Mouse (Mus musculus): ENCODE data around the gene 0610012G03Rik. TPM values are rescaled to one million over a fixed set of nuclear protein-coding genes. Genes with fewer than 3 reads are reported as not detected.

Gene 0610012G03Rik
- 128 and 132 TPM in 2 replicates for polyA plus RNA-seq (2015; fragmentation: Nextera tagmentation; extraction: Ambion mirVana)

GRCm38 (mm10) chr16:31948345-31948774, at the start of gene 0610012G03Rik, which contains the start of gene Ncbp2:
Gene 0610012G03Rik, minus strand, starts transcription at chr16:31948494.
Gene Ncbp2, plus strand, starts transcription at chr16:31948513.
- H3K9me3 ChIP-seq (ENCODE audit: control insufficient read depth, low read length): no peaks in the 10 kb centered on the region
- peaks cover 43% of the 10 kb centered on the region for H3K4me1 ChIP-seq (ENCODE audit: control insufficient read depth, insufficient read depth, low read depth, low read length)
- peak within 1 kb of the TSS; percentile 92 for H3K27ac ChIP-seq (ENCODE audit: low read depth, low read length)
- H3K27me3 ChIP-seq (replicated peaks; ENCODE audit: control insufficient read depth, insufficient read depth, low read length): no peaks in the 10 kb centered on the region
- H3K4me3 ChIP-seq (ENCODE audit: low read length): peak within 1 kb of the TSS; percentile 81
- ATAC-seq: peak; percentile 92
- H3K4me2 ChIP-seq (ENCODE audit: low read length): peak within 1 kb of the TSS; percentile 95
- peaks cover 2% of the 10 kb centered on the region; the same call in 1 of the 2 replicates for H3K36me3 ChIP-seq (ENCODE audit: control insufficient read depth, insufficient read depth, low read length)
- WGBS: under 1% methylated on average over 55 of the region's 55 CpGs
- H3K9ac ChIP-seq (ENCODE audit: low read depth, low read length): peak within 1 kb of the TSS; percentile 89

- Histone ChIP-seq H3K4me3 (ENCODE audit: low read length) (no peak overlapping the region), H3K27me3 (replicated peaks; ENCODE audit: control insufficient read depth, insufficient read depth, low read length) (no peaks in the 10 kb centered on the region), H3K9ac (ENCODE audit: low read depth, low read length) (no peak overlapping the region), H3K36me3 (ENCODE audit: control insufficient read depth, insufficient read depth, low read length) (0 out of 2 replicates have a peak, but pooled peaks cover 2% of the 10 kb centered on the region), H3K4me2 (ENCODE audit: low read length) (no peak overlapping the region), H3K9me3 (ENCODE audit: control insufficient read depth, low read length) (no peaks in the 10 kb centered on the region), H3K4me1 (ENCODE audit: control insufficient read depth, insufficient read depth, low read depth, low read length) (peaks cover 3% of the 10 kb centered on the region), H3K27ac (ENCODE audit: low read depth, low read length) (no peak overlapping the region)
- no peak for ATAC-seq
- WGBS: 87% methylated on average over 5 of the region's 5 CpGs
Observed at GRCm38 (mm10) chr16:31996371-31996770, 48.1 kb upstream of the 0610012G03Rik start.

GRCm38 (mm10) chr16:31993946-31994345, 45.7 kb upstream of the 0610012G03Rik start:
- Histone ChIP-seq H3K27me3 (replicated peaks; ENCODE audit: control insufficient read depth, insufficient read depth, low read length) (no peaks in the 10 kb centered on the region), H3K27ac (ENCODE audit: low read depth, low read length) (no peak overlapping the region), H3K9me3 (ENCODE audit: control insufficient read depth, low read length) (no peaks in the 10 kb centered on the region), H3K36me3 (ENCODE audit: control insufficient read depth, insufficient read depth, low read length) (peaks cover 8% of the 10 kb centered on the region), H3K4me1 (ENCODE audit: control insufficient read depth, insufficient read depth, low read depth, low read length) (no peaks in the 10 kb centered on the region), H3K4me2 (ENCODE audit: low read length) (no peak overlapping the region), H3K4me3 (ENCODE audit: low read length) (no peak overlapping the region), H3K9ac (ENCODE audit: low read depth, low read length) (no peak overlapping the region)
- no peak for ATAC-seq

GRCm38 (mm10) chr16:31993195-31993594, 44.9 kb upstream of the 0610012G03Rik start:
- H3K9ac ChIP-seq (ENCODE audit: low read depth, low read length): no peak overlapping the region
- no peak for ATAC-seq
- H3K27ac ChIP-seq (ENCODE audit: low read depth, low read length): no peak overlapping the region
- H3K9me3 ChIP-seq (ENCODE audit: control insufficient read depth, low read length): no peaks in the 10 kb centered on the region
- H3K4me2 ChIP-seq (ENCODE audit: low read length): no peak overlapping the region
- no peaks in the 10 kb centered on the region for H3K27me3 ChIP-seq (replicated peaks; ENCODE audit: control insufficient read depth, insufficient read depth, low read length)
- no peaks in the 10 kb centered on the region for H3K4me1 ChIP-seq (ENCODE audit: control insufficient read depth, insufficient read depth, low read depth, low read length)
- H3K4me3 ChIP-seq (ENCODE audit: low read length): no peak overlapping the region
- peaks cover 11% of the 10 kb centered on the region for H3K36me3 ChIP-seq (ENCODE audit: control insufficient read depth, insufficient read depth, low read length)
- 97% methylated on average over 4 of the region's 4 CpGs for WGBS

- no peaks in the 10 kb centered on the region for H3K9me3 ChIP-seq (ENCODE audit: control insufficient read depth, low read length)
- H3K27me3 ChIP-seq (replicated peaks; ENCODE audit: control insufficient read depth, insufficient read depth, low read length): no peaks in the 10 kb centered on the region
- no peak for ATAC-seq
Observed at GRCm38 (mm10) chr16:31992039-31992438, 43.7 kb upstream of the 0610012G03Rik start.

GRCm38 (mm10) chr16:31980946-31981345, 32.7 kb upstream of the 0610012G03Rik start:
- no peak overlapping the region for H3K4me2 ChIP-seq (ENCODE audit: low read length)
- H3K27ac ChIP-seq (ENCODE audit: low read depth, low read length): no peak overlapping the region
- H3K4me3 ChIP-seq (ENCODE audit: low read length): no peak overlapping the region
- ATAC-seq: no peak
- no peak overlapping the region for H3K9ac ChIP-seq (ENCODE audit: low read depth, low read length)
- no peaks in the 10 kb centered on the region for H3K27me3 ChIP-seq (replicated peaks; ENCODE audit: control insufficient read depth, insufficient read depth, low read length)
- 81% methylated on average over 5 of the region's 5 CpGs for WGBS
- peaks cover 7% of the 10 kb centered on the region; the same call in 1 of the 2 replicates for H3K36me3 ChIP-seq (ENCODE audit: control insufficient read depth, insufficient read depth, low read length)
- H3K9me3 ChIP-seq (ENCODE audit: control insufficient read depth, low read length): no peaks in the 10 kb centered on the region
- no peaks in the 10 kb centered on the region for H3K4me1 ChIP-seq (ENCODE audit: control insufficient read depth, insufficient read depth, low read depth, low read length)

More at GRCm38 (mm10) chr16:31992039-31992438, 43.7 kb upstream of the 0610012G03Rik start:
- H3K36me3 ChIP-seq (ENCODE audit: control insufficient read depth, insufficient read depth, low read length): peaks cover 11% of the 10 kb centered on the region
- no peak overlapping the region for H3K9ac ChIP-seq (ENCODE audit: low read depth, low read length)
- 45% methylated on average over 1 of the region's 1 CpGs for WGBS
- no peak overlapping the region for H3K4me2 ChIP-seq (ENCODE audit: low read length)
- no peak overlapping the region for H3K4me3 ChIP-seq (ENCODE audit: low read length)
- H3K4me1 ChIP-seq (ENCODE audit: control insufficient read depth, insufficient read depth, low read depth, low read length): no peaks in the 10 kb centered on the region
- no peak overlapping the region for H3K27ac ChIP-seq (ENCODE audit: low read depth, low read length)

GRCm38 (mm10) chr16:31979501-31979900, 31.2 kb upstream of the 0610012G03Rik start:
- Histone ChIP-seq H3K9me3 (ENCODE audit: control insufficient read depth, low read length) (no peaks in the 10 kb centered on the region), H3K27me3 (replicated peaks; ENCODE audit: control insufficient read depth, insufficient read depth, low read length) (no peaks in the 10 kb centered on the region), H3K4me2 (ENCODE audit: low read length) (no peak overlapping the region), H3K4me3 (ENCODE audit: low read length) (no peak overlapping the region), H3K9ac (ENCODE audit: low read depth, low read length) (no peak overlapping the region), H3K36me3 (ENCODE audit: control insufficient read depth, insufficient read depth, low read length) (peaks cover 11% of the 10 kb centered on the region; the same call in 1 of the 2 replicates), H3K4me1 (ENCODE audit: control insufficient read depth, insufficient read depth, low read depth, low read length) (no peaks in the 10 kb centered on the region), H3K27ac (ENCODE audit: low read depth, low read length) (no peak overlapping the region)
- ATAC-seq: no peak
- 92% methylated on average over 3 of the region's 3 CpGs for WGBS

GRCm38 (mm10) chr16:31975258-31975657, 27.0 kb upstream of the 0610012G03Rik start:
- no peak overlapping the region for H3K4me3 ChIP-seq (ENCODE audit: low read length)
- no peaks in the 10 kb centered on the region for H3K27me3 ChIP-seq (replicated peaks; ENCODE audit: control insufficient read depth, insufficient read depth, low read length)
- H3K36me3 ChIP-seq (ENCODE audit: control insufficient read depth, insufficient read depth, low read length): peaks cover 25% of the 10 kb centered on the region
- no peaks in the 10 kb centered on the region for H3K9me3 ChIP-seq (ENCODE audit: control insufficient read depth, low read length)
- WGBS: 86% methylated on average over 4 of the region's 4 CpGs
- H3K4me2 ChIP-seq (ENCODE audit: low read length): no peak overlapping the region
- H3K4me1 ChIP-seq (ENCODE audit: control insufficient read depth, insufficient read depth, low read depth, low read length): no peaks in the 10 kb centered on the region
- ATAC-seq: no peak
- H3K27ac ChIP-seq (ENCODE audit: low read depth, low read length): no peak overlapping the region
- no peak overlapping the region for H3K9ac ChIP-seq (ENCODE audit: low read depth, low read length)

GRCm38 (mm10) chr16:31963224-31963623, 14.9 kb upstream of the 0610012G03Rik start:
- H3K4me3 ChIP-seq (ENCODE audit: low read length): no peak overlapping the region
- no peaks in the 10 kb centered on the region for H3K27me3 ChIP-seq (replicated peaks; ENCODE audit: control insufficient read depth, insufficient read depth, low read length)
- H3K27ac ChIP-seq (ENCODE audit: low read depth, low read length): no peak overlapping the region
- no peak overlapping the region for H3K4me2 ChIP-seq (ENCODE audit: low read length)
- WGBS: 90% methylated on average over 7 of the region's 7 CpGs
- ATAC-seq: no peak
- H3K9ac ChIP-seq (ENCODE audit: low read depth, low read length): no peak overlapping the region
- H3K4me1 ChIP-seq (ENCODE audit: control insufficient read depth, insufficient read depth, low read depth, low read length): no peaks in the 10 kb centered on the region
- H3K36me3 ChIP-seq (ENCODE audit: control insufficient read depth, insufficient read depth, low read length): peaks cover 39% of the 10 kb centered on the region
- no peaks in the 10 kb centered on the region for H3K9me3 ChIP-seq (ENCODE audit: control insufficient read depth, low read length)
